Mouse (Mus musculus) MEL-GATA-1-ER (cell line): ENCODE results near the gene Rhbdl3.

Experiments used
- DNase-seq: peaks from one replicate; pipeline ENCODE4 v3.0.0-alpha.2; 2012; ENCODE audit warnings: low read depth; ENCODE audit errors: extremely low read depth

Rhbdl3 gene

DNA sequence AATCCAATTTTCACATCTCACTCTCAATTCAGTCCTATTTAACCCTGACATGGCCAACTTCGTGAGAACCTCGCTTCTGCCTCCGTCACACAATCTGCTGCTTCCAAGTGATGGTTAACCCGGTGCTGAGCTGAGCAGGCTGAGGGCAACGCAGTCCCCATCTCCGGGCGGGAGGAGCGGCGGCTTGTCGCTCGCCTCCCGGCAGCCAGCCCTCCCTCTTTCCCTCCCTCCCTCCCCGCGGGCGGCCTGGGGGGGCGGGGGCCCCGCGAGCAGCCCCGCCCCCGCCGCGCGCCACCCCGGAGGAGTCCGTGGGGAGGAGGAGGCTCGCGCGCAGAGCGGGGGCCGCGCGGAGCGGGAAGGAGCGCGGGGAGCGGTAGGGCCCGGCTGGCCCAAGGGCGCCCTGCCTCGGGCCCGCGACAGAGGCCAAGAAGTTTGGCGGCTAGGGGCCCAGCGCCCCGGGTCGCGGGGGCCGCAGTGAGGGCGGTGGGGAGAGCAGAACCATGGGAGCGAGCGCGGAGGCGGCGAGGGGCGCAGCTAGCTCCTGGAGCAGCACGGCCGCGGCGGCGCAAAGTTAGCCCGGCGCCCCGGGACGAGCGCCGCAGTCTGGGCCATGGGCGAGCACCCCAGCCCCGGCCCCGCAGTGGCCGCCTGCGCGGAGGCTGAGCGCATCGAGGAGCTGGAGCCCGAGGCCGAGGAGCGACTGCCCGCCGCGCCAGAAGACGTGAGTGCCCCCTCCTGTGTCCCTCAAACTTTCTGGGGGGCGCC is at the start of gene Rhbdl3:
Gene Rhbdl3, plus strand, starts transcription at position 362 of the 765 bp plus-strand sequence.
- no peak for DNase-seq

DNA sequence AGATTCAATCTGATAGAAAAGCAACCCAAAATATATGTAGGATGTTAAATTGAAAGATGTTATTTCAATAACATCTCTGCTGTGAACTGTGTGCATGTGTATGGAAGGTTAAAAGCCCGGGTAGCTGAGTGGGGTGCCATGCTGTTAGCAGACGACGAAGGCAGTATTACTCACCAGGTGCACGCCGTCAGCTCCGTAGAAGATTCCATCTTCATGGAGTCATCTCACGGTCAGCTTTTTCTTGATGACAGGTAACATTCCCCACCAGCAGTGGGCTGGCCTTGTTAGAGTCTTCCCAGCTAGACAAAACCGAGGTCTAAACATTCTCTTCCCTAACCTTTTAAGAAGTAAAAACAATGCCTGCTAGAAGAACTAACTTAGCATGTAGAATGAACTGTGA is 36.6 kb upstream of the Rhbdl3 start:
- no peak for DNase-seq

DNA sequence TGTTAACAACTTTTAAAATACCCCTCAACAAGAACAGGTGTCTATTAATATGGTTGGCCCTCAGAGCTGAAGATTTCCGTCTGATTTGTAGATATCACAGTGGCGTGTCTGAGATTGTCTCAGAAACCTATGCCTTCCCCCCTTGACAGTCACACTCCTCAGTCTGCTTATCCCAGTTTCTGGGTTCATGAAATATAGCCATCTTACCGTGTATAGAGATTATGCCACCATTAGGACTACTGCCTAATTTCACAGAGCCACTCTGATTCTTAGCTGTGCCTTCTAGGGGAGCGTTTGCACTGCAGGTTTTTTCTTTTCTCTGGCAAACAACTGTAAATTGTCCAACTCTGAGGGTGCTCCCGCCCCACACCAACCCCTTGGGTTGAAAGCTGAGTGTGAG is 29.6 kb upstream of the Rhbdl3 start:
- no peak for DNase-seq

DNA sequence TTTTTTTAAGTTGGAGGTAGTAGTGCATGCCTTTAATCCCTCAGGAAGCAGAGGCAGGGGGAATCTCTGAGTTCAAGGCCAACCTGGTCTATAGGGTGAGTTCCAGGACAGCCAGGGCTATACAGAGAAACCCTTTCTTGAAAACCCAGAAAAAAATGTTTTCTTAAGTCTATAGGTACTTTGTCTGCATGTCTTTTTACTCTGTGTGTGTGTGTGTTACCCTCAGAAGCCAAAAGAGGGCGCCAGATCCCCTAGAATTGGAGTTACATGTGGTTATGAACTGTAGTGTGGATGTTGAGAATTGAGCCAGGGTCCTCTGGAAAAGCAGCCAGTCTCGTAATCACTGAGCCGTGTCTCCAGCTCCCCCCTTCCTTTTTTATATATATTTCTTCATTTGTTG is 25.7 kb upstream of the Rhbdl3 start:
- DNase-seq, result no peak

DNA sequence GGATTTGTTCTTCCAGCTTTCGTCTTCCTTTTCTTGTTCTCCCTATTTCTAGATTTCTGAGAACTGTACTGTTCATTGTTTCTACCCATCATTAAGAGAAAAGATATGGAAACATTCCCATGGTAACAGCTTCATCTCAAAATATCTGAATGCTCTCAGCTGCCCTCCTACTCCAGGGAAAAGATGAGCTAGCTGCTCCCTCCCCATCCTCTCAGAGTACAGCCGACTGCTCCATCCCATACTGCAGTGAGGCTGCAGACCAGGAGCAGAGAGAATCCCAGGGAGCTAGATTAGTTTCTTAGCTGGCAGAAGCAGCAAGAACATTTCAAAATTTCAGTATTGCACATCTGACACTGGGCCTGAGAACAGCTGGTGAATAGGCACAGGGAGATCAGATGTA is 22.7 kb upstream of the Rhbdl3 start:
- no peak for DNase-seq

DNA sequence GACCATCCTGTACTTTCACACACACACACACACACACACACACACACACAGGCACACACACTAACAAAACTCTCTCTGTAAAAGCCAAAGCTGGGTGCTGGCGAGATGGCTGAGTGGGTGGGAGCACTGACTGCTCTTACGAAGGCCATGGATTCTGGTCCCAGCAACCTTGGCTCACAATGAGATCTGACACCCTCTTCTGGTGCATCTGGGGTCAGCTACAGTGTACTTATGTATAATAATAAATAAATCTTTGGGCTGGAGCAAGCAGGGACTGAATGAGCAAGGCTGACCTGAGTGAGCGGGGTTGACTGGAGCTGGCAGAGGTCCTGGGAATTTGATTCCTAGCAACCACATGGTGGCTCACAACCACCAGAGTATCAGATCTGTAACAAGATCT is 16.9 kb upstream of the Rhbdl3 start:
- DNase-seq, result no peak

DNA sequence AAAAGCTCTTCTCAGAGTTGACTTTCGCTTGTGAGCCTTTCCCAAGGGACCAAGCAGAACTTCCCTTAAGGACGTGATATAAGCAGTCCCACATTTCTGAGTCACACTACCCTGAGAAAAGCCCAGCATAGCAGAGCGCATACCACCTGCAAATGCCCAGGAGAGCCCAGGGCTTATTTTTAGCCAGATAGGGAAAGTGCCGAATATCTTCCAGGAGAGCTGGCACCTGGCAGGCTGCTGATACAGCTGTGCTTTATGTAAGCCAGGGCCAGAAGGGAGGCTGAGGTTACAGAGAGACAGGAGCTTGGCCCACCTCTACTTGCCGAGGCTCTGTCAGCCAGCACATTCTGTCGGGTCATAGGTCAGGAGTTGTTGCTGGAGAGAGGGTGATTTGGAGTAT is 16.1 kb upstream of the Rhbdl3 start:
- no peak for DNase-seq

DNA sequence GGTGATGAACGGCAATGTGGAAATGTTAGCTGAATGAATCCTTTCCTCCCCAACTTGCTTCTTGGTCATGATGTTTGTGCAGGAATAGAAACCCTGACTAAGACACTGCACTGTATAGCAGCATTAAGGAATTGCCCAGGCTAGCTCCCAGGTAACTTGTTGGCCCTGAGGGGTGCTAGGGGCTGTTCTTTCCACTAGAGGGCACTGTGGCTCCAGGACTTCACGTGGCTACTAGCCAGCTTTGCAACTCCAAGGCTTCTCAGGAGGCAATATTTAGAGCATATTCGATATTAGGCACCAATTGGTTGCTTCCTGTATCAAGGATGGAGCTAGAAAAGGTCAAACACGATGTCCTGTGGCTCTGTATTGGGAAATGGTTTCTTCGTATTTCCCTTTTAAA is 13.6 kb upstream of the Rhbdl3 start:
- peak; percentile 30 for DNase-seq

DNA sequence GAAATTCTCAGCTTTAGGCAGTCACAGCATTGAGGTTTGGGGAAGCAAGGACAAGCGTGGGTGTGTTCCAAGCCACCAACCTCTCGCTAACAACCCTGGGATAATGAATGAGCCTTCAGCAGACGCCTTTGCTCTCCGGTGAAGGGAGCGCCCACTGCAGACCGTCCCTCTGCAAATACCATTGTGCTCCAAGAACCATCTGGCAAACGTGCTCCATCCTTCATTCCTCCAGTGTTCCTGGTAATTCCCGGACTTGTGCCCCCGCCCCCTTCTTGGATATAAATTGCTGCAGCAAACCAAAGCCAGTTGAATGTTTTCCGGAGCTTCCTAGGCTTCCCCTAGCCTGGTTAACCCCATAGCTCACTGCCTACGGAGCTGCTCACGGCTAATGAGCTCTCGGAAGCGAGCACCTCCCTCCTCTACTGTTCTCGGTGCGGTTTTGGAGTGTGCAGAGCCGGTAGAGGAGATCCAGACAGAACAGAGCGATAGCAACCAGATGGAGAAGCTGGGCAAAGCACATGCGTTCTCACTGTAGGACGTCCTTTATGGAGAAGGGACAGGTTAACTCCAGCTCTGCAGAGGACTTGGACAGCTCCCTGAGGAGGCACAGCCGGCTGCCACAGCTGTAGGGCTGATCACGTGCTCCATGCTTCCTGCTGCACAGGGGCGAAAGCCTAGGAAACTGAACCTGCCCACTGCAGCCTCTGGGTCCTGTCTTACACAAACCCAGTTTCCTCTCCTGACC is 10.8 kb upstream of the Rhbdl3 start:
- DNase-seq, result no peak

DNA sequence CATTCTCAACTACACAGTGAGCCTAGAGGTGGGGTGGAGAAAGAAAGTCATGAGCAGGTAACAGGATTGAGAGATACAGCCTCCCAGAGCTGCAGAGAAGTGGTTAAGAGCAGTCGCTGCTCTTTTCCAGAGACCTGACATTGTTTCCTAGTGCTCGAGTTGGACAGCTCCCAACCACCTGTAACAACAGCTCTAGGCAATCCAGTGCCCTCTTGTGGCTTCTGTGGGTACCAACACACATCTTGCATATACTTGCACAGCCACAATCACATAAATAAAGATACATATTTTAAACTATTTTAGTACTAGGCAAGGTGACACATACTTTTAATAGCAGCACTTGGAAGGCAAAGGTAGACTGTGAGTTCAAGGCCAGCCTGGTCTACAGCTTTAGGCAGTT is 9.7 kb upstream of the Rhbdl3 start:
- DNase-seq, result no peak

DNA sequence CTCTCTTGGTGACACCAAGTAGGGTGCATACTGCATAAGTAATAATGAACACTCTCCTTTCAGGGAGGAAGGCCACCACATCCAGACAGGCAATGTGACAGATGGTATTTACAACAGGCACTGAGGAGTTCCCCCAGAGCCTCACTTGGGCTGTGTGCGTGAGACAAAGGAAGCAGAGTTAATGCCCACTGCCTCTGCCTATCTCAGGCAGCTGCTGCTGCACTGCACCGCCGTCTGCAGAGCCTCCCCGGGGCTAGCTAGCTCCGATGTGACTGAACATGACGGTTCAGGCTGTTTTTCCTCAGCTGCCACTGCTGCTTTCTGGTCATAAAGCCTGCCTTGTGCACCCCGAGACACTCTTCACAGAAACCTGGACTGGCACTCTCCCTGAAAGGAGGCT is 8.2 kb upstream of the Rhbdl3 start:
- DNase-seq, result no peak

DNA sequence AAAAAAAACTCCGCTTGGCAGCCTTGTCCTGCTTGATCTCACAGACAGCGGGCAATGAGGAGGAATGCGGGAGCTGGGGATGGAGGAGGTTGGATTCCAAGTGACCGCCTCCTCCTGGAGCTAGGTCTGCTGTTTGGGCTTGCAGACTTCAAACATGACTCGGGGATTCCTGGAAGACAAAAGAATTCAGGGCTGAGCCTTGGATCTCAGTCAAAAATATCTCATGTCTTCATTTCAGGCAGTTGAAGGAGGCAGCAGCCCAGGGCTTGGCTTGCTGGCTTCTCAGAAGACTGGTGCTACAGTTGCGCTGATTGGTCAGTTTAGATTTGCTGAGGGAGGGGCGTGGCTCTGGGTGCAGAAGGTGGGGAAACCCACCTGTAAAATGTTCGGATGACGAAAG is 5.6 kb upstream of the Rhbdl3 start:
- DNase-seq, result no peak

DNA sequence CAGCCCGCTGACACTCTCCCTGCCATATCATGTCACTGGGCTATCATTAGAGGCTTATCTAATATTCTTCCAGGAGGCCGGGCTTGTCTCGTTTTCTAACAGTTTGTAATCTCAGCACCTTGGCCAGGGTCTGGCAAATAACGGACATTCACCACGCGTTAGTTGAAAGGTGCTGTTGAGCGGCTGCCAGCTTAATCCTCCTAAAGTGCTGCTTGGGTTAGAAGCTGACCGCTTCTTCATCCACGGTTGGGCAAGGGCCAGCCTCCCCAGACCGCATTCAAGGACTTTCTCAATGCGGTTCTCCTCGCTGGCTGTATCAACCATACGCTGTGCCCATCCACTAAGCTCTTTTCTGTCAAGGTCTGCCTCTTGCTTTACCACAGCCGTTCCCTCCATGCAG is 4.9 kb upstream of the Rhbdl3 start:
- no peak for DNase-seq

DNA sequence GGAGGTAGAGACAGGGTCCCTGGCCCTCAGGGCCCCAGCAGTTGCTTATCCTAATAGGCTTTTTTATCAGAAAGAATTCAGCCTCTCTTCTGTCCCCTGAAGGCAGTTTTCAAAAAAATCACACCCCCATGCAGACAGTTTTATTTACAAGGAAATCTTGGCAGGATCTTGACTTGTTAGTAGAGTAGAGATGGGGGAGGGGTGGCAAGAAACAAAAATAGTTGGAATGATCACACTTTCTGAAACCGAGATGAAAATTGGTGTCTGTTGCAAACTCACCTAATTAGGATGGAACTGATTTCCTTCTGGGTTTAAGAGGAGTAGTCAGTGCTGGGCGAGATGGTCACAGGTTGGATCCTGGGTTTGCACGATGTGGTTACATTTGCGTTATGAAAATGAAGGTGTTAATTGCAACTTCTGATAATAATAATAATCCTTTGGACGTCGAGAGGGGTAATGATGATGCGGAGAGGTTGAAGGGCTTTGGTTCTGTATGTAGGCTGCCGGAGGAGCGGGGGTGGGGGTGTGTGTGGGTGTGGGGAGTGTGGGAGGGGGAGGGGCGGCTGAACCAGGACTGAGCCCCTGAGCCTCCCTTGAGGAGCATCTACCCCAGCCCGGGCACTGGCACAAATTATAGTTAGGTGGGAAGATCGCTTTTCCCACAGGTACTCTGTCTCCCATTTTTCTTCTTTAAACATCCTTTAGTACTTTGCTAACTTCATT is 1.0 kb upstream of the Rhbdl3 start:
- DNase-seq, result no peak

DNA sequence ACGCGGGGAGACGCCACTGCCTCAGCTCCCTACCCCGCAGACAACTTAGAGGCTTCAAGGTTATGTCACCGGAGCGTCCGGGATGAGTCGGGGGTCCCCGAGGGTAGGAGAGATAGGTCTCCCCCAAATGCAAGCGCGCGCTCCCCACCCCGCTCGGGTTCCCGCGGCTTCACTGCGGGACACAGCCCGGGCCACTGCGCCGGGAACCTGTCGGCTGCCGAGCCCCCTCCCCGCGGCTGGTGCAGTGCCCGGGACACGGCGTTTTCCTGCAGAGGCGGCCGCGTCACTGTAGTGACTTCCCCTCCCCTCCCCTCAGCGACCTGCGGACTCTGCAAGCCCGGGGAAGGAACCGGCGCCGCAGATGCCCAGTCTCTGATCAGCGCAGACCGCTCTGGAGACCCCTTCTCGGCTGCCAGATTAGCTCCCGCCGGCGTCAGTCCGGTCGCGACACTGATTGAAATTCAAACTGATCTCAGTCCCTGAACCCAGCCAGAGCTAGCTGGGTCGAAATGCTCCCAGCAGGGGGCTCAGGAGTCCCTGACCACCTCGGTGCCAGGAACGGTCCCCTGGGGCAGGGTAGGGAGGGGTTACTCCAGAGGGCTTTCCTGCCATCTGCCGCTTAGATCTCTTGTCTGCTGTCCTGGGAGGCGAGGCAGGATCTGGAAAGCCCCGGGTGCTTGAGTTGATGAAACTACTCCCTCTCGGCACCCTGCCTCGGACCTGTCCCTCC is 769 bp downstream of the Rhbdl3 start:
- DNase-seq, result no peak

DNA sequence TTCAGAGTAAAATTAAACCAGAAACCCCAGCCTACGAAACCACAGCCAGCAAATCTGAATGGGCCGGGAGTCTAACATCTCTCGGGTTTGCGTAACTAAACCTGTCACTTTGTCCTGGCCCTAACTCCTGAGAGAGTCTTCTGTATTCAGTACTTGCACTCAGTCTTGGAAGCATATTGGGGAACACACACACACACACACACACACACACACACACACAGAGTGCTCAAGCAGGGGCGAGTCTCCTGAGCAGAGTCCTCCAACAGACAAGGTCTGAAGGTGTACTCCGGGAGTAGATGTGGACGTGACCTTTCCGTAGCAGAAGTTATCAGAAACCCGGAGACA is 1.3 kb downstream of the Rhbdl3 start:
- DNase-seq, result no peak

DNA sequence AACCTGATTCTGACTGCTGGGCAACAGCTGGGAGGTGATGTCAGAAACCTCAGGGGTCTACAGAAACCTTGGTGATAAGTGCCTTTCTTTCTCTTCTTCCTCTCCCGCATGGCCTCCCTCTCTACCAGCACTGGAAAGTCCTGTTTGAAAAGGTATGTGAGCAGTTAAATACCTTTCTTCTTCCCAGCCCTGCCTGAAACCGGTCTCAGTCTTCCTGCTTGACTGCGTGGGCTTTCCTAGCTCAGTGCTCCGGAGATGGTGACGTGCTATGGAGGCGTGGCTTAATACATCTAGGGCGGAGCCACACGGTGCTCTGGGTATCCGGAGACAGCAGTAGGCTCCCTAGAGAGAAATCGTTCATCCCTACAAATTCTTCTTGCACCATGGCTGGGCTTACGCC is 1.8 kb downstream of the Rhbdl3 start:
- DNase-seq, result peak; percentile 58

DNA sequence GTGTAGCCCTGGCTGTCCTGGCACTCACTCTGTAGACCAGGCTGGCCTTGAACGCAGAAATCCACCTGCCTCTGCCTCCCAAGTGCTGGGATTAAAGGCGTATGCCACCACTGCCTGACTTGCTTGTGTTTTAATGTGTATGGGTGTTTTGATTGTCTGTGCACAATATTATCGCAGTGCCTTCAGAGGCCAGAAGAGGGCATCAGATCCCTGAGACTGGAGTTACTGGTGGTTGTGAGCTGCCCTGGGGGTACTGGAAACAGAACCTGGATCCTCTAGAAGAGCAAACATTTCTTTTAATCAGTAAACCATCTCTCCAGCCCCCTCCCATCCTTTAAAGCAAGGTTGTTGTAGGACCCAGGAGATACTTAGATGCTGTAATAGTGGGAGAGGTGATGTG is 3.0 kb downstream of the Rhbdl3 start:
- no peak for DNase-seq

DNA sequence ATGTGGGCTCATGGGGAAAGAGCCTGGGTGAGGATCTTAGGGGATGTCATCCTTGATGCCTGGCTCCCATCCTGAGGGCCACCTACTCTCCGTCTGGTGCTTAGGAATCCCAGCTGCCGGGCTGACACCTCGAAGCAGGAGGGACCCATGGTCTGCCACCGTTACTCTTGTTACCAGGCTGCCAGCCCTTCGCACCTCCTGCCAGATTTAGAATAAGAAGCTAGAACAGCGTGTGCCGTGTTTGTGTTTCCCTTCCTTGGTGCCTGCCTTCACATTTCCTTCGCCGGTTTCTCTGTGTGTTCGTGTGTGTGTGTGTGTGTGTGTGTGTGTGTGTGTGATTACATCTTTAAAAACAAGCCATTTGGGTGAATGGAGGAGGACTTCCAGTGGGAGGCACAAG is 4.1 kb downstream of the Rhbdl3 start:
- DNase-seq, result no peak

DNA sequence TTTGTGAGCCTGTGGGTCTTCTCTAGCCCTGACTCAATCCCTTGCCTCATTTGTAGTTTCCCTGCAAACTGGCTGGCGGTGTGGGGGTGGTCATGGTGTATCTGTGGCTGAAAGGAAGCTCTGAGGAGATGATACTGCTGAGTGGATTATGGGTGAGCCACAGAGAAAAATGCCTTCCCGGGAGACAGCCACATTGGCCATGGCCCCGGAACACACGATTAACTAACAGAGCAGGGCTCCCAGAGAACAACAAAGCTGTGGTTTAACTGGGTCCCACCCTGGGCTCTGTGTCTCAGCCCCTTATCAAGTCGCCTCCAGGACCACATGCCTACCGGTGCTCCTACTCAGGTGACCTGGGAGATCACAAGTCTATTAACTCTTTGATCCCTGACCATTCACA is 7.8 kb downstream of the Rhbdl3 start:
- DNase-seq, result no peak

DNA sequence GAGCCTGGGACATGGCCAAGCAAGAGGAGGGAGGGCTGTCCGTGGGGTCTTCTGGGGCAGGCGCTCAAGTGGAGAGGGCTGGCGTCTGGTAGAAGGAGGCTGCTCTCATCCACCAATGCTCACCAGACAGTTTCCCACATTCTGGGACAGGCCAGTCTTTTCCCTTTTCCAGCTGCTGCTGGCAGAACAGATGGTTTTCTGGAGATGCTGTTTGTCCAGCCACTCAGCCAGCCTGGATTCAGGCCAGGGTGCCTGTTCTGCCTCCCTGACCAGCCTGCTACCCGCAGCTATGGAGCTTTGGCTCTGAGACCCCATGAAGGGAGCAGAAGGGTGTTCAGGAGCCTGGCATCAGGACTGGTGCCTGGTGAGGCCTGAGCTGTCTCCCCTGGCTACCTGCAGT is 10.6 kb downstream of the Rhbdl3 start:
- no peak for DNase-seq

DNA sequence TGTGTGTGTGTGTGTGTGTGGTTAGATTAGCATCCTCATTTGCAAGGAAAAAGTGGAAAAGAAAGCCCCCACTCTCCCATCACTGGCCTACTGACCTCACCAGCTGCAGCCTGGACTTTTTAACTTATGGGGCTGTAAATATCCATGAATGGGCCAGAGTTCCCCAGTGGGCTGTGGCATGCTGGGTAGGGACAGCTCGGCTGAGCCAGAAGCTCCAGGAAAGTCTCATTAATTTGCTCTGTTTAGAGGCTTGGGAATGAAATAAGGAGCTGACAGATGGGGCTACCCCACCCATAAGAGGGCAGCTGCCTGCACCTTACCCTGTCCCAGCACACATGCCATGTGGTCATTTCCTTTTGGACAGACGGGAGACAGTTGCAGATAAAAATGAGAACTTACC is 11.3 kb downstream of the Rhbdl3 start:
- no peak for DNase-seq
